Mouse (Mus musculus) urinary bladder, postnatal 14 days (tissue): ENCODE measurements around the gene Suz12.
"Not testable (repeated sequence)": the region's sequence is repeated elsewhere in the genome, so short reads cannot be mapped to it uniquely, and the experiment has no call there.

ENCODE experiments used
- DNase-seq: peaks from one replicate; pipeline ENCODE4 v3.0.0; 2021; ENCODE audit warnings: low spot score

The Suz12 gene

DNA sequence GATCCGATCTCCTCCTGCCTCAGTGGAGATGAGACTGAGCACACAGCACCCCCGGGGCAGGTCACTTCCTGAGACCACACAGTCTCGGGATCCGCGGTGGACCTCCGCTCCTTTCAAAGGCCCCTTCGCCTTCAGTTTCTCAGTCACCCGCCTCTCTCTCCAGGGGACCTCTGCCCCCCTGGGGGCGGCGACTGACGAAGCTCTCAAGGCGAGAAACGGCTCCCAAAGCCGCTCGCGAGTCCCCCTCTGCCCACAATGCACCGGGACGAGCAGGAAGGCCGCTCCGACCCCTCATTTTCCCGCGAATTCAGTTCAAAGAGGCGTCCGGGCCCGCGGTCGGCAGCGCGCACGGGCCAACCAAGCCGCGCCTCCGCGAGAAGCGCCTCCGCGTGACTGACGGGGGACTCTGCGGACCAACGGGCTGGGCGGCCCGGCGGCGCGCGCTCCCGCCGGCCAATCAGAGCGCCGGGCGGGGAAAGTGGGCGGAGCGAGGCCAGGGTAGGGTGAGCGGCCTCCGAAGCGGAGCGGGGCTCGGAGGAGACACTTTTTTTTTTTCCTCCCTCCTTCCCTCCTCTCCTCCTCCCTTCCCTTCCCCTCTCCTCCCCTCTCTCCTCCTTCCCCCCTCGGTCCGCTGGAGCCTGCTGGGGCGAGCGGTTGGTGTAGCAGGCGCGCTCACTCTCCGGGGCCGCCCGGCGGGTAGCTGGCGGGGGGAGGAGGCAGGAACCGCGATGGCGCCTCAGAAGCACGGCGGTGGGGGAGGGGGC, at the start of gene Suz12:
Gene Suz12, plus strand, starts transcription at position 515 of the 764 bp plus-strand sequence.
- DNase-seq, result peak; percentile 95

DNA sequence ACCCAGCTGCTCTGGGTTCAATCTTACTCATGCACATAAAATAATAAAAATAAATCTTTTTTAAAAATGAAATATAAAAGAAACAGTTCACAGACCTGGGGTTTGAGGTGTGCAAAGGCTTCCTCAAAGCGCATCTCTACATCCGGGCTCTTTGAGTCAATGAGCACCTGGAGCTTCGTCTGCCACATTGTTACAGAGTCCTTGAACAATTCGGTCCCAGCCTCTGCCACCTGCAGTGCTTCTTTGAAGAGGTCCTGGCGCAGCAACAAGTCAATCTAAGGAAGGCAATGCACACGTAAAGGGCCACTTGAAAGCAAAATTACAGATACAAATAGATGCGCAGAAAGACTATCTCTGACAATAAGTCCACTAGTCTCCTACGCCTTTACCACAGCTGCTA, 49.8 kb upstream of the Suz12 start:
- no peak for DNase-seq

DNA sequence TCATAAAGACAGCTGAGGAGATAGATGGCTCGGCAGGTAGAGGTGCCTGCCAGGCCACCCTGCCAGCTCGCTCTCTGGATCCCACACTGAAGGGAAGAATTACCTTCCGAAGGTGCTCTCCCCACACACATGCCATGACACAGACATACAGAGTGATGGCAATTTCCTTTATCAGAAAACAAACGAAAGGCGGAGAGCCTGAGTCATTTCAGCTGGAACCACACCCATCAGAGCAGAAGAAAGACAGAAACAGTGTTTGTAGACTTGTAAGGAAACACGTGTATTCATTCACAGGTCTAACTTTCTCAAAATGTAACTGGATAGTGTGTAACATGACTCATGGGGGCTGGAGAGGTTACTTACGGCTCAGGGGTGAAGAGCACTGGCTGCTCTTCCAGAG, 49.3 kb upstream of the Suz12 start:
- DNase-seq, result no peak

DNA sequence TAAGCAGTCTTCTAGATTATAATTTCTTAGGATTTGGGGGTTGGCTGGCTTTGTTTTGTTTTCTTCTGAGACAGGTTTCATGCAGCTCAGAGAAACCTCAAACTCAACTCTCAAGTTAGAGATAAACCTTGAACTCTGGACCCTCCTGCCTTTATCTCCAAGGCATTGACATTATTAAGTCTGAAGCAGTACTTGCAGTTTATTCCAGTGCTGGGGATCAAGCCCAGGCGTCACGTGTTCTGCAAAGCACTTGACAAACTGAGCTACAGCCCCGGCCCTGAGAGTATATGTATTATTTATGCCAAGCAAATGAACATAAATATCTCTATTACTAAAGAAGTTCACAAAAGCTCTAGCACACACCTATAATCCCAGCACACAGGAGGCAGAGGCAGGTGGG, 45.6 kb upstream of the Suz12 start:
- DNase-seq, result no peak

DNA sequence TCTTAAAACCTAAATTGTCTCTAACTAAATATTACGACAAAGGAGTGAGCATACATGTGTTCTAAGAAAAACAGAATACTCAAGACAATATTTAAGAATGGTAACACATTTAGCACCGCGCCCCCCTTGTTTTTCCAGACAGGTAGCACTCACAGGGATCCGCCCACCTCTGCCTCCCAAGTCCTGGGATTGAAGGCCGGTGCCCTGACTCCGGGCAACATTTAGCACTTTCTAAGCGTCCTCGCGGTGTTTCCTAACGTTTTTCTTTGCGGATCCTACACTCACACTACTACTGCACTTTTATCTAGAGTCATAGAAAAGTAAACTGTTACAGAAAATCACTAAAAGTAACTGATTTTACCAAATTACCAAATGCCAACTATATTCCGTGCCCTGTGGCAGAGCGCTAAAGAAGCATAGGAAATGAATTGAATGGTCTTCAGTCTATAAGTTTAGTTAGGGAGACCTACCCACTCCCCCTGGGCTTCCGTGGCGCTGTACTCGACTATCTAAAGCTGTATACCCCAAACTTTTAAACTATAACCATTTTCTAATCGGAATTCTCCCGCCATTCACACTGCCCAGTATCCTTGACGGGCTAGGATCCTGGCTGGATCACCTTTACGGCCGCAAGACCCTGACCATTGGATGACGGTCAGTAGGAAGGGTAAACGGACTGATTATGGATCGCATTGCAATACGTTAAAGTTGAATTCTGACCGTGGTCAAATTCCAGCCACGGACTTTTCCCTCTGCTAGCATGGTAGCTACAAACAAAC, 31.4 kb upstream of the Suz12 start:
- DNase-seq, result peak; percentile 8

DNA sequence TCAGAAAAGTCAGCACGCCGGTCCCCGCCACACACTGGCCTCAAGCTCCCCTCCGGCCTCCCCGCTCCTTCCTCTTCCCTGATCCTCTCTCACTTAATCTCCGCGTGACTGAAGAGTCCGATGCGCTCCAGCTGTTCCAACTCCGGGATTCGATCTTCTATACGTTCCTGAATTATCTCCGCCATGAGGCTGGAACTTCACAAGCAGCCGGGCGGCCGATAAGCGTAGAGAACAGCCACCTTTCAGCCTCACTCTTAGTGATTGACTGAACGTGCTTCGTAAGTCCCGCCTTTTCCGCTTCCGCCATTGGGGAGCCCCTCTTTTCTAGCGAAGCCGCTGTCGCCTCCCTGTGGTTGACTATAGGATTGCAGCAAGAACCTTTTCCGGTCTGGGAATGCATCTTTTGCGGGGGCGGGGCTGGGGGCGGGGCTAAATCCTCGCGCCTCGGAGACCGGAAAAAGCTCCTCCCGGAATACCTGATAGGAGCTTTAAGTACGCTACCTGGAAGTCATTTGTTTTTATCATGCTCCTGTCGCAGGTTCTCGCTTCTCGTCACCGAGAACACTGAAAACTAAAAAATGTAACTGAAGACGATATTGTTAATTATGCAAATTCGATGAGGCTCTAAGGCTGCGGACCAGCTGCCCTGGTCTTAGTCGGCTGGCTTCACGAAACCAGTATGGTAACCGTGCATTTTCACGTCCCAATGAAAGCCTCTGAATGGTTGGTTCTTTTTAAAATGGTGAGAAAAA, 30.6 kb upstream of the Suz12 start, which contains the start of gene Utp6:
Gene Utp6, minus strand, starts transcription at position 266 of the 752 bp plus-strand sequence.
- DNase-seq, result peak; percentile 100

DNA sequence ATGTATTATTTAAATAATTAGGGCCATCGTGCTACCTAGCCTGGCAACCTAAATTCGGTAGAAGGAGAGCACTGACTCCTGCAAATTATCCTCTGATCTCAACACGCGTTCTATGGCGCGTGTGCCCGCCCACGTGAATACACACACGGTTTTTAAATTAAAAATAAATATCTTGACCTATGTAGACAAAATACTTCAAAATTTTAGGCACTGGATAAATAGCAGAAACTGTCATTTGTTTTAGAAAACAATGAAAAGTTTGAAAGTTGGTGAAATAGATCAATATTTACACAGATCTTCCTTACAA, 30.1 kb upstream of the Suz12 start:
- no peak for DNase-seq

DNA sequence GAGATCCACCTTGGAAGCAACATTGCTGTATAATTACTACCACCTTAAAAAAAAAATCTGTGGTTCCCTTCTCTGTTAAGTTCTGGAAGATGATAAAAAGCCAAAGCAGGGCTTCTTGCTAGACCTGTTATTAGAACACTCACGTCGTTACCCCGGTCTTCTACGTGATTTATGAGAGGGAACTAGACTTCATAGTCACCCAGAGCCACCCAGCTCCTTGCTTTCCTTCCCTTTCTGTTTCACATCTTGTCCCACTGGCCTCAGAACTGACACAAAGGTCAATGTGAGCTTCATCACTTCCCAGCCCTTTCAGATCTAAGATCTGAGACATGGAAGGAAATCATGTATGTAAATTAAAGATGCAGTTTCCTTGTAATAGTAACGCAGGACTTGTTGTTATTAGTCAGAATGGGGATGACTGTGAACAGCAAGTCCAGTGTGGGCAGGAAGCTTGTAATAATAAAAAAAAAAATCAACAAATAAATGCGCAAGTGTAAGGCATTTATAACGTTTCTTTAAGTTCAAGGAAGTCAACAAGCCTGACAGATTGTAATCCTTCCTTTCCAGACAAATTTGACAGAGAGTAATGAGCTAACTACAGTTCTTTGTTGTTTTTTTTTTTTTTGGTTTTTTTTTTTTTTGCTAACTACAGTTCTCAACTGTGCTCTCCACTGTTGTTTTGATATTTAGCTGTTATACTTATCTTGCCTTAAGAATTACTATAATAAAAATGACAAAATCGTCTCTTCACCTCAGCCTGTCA, 29.5 kb upstream of the Suz12 start:
- DNase-seq, result peak; percentile 17

DNA sequence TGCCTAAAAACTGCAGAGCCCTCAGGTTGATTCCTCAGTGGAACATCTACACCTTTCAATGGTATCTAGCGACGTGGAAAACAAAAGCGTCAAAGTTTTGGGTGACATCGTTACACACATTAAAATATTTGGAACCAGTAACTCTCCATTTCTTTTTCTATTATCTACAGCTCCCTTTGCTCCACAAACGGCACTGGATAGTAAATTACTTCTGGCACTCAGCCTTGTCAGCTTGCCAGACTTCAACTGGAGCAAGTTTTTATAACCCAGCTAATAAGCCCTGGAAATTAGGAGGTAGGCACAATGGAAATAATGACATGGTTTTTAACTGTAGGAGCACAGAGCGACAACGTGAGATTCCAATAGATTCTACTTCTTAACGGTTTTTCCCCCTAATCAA, 27.0 kb upstream of the Suz12 start:
- DNase-seq, result peak; percentile 48

DNA sequence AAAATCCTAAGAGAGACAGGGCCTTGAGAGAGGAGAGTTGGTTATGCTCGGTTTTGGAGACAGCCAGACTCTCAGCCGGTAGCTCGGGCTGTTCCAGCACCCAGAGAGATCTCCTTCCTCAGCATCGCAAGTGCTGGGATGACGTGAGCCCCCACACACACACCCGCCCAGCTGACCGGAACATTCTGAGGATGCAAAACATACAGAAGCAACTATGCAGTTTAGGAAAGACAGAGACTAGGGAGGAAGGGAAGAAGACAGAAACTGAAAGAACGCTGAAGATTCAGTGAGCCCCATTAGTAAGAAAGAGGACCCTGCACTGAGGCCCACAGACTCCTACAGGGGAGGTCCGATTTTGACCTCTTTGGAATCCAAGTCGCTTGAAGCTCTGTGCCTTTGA, 25.2 kb upstream of the Suz12 start:
- no peak for DNase-seq

DNA sequence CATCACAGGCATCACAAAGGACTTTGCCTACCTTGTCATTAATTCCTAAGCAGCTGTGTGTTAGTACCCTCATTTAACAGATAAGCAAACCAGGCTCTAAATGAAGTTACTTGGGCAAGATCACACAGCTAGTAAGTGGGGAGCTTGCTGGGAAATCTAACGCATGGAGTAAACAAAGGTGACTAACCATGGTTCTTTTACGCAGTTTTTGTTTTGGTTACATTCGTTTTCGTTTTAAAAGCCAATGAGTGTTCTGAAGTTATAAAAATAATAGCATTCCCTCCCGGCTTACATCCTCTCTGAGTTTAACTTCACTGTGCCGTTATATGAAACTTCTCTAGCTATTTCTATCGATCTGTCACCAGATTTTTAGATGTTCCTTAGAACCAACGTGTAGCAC, 19.8 kb upstream of the Suz12 start:
- no peak for DNase-seq

DNA sequence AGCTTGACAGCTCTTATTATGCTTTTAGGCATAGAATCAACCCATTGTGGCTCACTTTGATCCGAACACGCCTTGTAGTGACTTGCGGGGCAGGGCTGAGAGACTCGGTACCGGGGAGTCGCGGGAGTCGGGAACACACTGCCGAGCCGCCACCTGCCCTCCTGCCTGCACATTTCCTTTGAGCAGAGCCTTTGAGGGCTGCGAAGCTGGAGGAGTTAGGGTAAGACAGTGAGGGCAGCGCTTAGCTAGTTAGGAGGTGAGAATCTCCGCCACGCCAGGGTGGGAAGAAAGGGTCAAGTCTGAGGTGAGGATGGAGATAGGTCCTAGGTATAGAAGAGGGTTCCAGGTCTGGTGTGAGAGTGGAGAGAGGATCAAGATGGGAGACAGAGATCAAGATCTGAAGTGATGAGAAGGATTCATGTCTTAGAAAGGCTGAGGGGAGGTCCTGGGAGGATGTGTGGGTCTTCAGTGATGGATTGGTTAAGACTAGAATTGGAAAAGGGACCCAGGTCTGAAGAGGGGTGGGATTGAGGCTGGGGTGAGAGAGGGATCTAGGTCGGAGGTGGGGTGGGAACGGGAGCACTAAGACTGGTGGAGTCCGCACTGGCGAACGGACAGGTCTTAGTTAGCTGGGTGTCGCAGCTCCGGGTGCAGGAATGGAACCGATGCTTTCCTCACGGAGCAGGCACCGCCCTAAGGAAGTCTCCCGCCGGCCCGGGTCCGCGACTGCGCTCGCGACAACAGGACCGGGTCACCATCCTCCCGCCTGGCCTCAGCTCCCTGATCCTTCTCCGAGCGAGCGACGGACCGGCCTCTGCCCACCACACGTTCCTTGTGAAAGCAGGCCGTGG, 19.1 kb upstream of the Suz12 start:
- no peak for DNase-seq

DNA sequence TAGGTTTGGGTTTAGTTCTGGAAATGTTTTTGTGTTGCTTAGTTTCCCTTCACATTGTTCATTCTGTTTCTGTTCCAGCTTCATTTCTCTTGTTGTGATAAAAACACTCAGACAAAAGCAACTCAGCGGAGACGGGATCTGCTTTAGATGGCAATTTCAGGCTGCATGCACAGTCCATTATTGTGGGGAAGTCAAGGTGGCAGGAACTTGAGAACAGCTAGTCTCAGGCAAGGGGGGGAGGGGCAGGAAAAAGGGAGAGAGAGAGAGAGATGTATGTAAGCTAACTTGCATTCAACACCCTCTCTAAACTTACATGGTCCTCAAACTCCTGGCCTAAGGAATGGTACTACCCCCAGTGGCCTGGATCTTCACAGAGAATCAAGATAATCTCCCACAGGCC, 17.5 kb upstream of the Suz12 start:
- no peak for DNase-seq

DNA sequence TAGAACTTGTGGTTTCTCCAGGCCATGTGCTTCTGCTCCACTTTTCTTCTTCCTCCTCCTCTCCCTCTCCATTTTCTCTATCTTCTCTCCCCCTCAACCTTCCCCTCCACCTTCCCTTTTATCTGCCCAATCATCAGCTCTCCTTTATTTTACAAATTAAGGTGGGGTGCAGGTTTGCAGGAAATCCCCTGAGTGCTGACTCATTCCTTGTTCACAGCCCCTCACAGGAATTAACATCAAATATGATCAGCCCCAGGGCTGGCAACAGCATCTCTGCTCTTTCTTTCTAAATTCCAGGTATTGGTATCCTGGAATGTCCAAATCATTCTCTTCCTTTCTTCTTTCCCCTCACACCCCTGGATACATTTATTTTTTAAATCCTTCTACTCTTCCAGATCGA, 16.7 kb upstream of the Suz12 start:
- no peak for DNase-seq

DNA sequence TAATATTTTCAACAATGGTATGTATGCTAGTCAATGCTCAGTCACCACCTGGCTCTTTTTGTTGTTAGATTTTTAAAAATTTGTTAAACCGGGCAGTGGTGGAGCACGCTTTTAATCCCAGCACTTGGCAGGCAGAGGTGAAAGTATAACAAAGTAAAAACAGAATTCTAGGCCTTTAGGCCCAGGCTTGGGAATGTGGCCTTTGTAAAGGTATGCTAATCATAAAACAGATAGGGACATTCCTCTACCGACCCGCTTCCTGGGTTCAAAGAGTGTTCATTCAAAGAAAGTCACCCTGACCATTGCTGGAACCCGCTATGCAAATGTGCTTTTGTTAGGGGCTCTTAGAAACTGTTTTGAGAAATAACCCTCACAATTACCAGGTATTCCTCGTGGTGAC, 16.3 kb upstream of the Suz12 start:
- DNase-seq, result not testable (repeated sequence)

DNA sequence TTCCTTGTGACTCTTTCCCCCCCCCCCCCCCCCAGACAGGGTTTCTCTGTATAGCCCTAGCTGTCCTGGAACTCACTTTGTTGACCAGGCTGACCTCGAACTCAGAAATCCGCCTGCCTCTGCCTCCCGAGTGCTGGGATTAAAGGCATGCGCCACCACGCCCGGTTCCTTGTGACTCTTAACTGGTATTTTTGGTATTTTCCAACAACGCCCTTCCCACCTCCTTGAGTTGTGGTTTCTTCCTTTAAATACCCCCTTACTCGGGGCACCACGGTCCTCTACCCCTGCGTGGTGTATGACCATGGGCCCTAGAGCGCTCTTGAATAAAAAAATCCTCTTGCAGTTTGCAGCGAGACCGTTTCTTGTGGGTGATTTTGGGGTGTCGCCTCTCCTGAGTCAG, 15.8 kb upstream of the Suz12 start:
- not testable (repeated sequence) for DNase-seq

DNA sequence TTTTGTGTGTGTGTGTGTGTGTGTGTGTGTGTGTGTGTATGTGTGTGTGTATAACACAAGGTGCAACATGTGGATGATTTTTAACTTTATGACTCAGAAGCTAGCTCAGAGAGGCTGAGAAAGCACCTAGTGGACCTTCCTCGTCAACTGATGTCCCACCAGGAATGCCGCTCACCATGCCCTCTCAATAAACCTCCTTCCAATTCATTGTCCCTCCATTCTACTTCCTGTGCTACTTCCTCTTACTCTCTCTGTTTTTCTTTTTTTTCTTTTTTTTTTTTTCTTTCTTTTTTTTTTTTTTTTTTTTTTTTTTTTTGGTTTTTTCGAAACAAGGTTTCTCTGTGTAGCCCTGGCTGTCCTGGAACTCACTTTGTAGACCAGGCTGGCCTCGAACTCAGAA, 15.2 kb upstream of the Suz12 start:
- DNase-seq, result not testable (repeated sequence)

DNA sequence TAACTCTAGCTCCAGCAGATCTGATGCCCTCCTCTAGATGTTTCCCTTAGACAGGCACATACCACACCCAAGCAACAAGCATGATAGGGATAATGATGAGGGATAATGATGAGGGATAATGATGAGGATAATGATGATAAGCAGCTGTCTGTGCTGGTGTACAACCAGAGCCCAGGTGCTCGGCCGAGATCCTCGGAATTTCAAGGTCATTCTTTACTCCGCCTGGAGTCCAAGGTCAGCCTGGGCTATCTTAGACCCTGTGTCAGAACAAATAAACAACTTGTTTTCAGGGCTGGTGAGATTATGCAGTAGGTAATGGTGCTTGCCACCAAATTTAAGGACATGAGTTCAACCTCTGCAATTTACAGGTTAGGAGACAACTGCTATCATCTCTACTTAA, 6.0 kb upstream of the Suz12 start:
- DNase-seq, result no peak

DNA sequence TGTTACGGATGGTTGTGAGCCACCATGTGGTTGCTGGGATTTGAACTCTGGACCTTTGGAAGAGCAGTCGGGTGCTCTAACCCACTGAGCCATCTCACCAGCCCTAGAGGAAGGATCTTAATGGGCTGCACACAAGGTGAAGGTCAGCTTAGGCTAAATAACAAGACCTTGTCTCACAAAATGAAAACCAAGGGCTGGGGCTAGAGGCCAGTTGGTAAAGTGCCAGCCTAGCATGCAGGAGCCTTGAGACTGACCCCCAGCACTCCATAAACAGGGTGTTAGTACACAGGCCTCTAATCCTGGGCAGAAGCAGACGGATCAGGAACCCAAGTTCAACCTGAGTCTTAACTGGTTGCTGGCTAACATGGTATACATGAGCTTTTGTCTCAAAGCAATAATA, 5.0 kb upstream of the Suz12 start:
- DNase-seq, result no peak

DNA sequence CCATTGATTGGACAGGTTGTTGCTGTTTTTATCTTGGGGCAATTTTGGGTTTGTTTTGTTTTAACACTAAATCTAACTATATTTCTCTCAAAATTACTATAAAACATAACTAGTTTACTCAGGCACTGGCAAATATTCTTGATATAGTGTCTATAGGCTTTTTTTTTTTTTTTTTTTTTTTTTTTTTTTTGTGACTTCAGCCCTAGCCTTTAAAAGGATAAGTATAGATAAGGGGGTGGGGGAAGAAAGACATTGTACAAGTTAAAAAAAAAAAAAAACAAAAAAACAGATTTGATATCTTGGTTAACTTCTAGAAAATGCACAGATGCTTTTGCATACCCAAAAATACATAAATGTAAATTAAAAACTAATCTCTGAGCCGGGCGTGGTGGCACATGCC, 2.8 kb upstream of the Suz12 start:
- DNase-seq, result no peak

DNA sequence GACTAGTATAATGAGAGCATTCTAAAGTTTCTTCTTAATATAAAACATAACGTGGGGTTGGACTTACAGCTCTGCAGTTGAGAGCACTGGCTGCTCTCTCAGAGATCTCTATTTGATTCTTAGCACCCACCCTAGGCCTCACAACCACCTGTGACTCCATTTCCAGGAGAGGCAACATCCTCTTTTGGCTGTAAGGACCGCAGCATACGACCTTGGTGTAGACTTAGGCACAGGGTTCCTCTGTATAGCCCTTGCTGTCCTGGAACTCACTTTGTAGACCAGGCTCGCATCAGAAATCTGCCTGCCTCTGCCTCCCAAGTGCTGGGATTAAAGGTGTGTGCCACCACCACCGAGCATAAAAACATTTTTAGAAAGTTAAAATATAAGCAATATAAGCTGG, 1.3 kb upstream of the Suz12 start:
- DNase-seq, result no peak
